Mouse (Mus musculus): ENCODE data around the gene Ctbp1. TPM values are rescaled to one million over a fixed set of nuclear protein-coding genes. Genes with fewer than 3 reads are reported as not detected.

The Ctbp1 gene
- polyA plus RNA-seq, 1 experiment: 175 TPM

DNA sequence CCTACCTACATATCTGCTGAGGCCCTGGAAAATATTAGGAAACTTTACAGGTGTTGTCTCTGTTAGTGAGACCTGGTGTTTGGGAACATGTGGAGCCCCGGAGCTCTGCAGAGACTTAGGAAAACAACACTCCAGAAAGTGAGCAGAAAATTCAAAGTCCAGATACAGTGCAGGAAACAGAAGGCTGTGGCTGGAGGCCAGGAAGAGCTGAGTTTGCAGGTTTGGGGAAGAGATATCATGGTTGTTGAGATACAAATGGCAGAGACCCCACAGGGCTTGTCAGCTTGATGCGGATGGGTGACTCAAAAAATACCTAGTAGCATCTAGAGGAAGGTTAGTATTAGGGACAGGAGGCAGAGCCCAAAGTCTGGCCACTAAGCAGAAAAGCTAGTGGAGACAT is 2.5 kb upstream of the Ctbp1 start:
- H3K4me1 ChIP-seq (ENCODE audit: control insufficient read depth, insufficient read depth, low read length): 0 out of 2 replicates have a peak, but pooled peaks cover 6% of the 10 kb centered on the region
- no peak overlapping the region for H3K27ac ChIP-seq (ENCODE audit: insufficient read depth, low read length)
- no peak overlapping the region for H3K4me3 ChIP-seq (ENCODE audit: insufficient read depth, low read length)
- TF ChIP-seq POLR2A (IDR thresholded peaks at IDR 0.05; ENCODE audit: low read depth, low read length) (no peak), CTCF (IDR thresholded peaks at IDR 0.05; ENCODE audit: borderline replicate concordance, insufficient read depth, low read length) (no peak)

DNA sequence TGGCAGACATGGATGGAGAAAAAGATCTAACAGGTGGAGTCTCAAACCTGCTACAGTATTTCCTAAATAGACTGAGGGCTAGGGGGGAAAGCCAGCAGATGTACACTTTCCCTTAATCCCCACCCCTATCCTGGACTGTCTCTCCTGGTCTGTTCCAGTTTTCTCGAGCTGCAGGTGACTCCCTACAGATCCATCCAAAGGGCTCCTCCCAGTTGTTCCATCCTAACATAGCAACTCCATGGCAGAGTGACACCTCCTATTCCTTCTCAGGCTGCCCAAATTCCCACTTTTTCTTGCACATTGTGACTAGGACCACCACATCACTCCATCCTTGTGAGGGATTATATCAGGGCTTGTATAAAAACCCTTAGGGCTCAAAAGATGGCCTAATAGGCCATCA is 960 bp upstream of the Ctbp1 start:
- no peak overlapping the region for H3K4me3 ChIP-seq (ENCODE audit: insufficient read depth, low read length)
- H3K27ac ChIP-seq (ENCODE audit: insufficient read depth, low read length): no peak overlapping the region
- TF ChIP-seq CTCF (IDR thresholded peaks at IDR 0.05; ENCODE audit: borderline replicate concordance, insufficient read depth, low read length): no peak
- no peak for TF ChIP-seq POLR2A (IDR thresholded peaks at IDR 0.05; ENCODE audit: low read depth, low read length)
- peaks cover 16% of the 10 kb centered on the region for H3K4me1 ChIP-seq (ENCODE audit: control insufficient read depth, insufficient read depth, low read length)

DNA sequence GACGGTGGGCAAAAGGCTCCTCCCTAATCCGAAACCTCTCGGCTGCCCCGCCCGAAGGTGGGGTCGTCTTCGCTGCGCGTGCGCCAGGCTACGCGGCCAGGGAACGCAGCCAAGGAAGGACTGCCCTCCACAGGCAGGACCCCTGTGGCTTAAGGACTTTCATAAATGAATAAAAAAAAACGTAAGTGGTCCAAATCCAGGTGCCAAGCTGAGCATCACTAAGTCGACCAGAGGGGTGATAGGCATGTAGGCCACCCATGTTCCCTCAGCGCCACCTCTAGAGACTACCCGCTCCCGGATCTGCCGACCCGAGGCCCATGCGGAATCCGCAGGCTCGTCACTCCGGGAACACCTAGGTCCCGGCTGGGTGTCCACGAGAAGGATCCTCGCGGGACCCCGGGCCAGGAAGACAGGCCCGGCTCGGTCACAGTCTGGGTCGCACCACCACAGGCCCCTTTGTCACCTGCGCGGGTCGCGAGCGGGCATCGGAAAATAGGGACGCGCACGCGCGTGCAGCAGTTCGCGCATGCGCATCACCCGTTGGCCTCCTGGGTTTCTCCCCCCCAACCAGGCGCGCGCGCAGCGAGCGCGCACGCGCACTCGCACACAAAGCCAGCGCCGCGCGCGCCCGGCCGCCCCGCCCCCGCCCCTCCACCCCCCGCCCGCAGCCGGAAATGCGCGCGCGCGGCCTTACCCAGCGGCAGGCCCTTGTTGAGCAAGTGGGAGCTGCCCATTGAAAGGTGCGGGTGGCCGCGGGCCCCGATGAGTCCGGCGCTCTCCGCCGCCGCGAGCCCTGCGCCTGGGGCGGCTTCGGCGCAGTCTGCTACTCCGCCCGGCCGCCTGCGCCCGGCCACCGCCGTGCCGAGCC is 475 bp downstream of the Ctbp1 start:
- Histone ChIP-seq H3K4me1 (ENCODE audit: control insufficient read depth, insufficient read depth, low read length) (peaks cover 16% of the 10 kb centered on the region), H3K4me3 (ENCODE audit: insufficient read depth, low read length) (peak overlapping the region; percentile 78), H3K27ac (ENCODE audit: insufficient read depth, low read length) (peak overlapping the region; percentile 88)
- TF ChIP-seq POLR2A (IDR thresholded peaks at IDR 0.05; ENCODE audit: low read depth, low read length) (peak; percentile 65), CTCF (IDR thresholded peaks at IDR 0.05; ENCODE audit: borderline replicate concordance, insufficient read depth, low read length) (no peak)

DNA sequence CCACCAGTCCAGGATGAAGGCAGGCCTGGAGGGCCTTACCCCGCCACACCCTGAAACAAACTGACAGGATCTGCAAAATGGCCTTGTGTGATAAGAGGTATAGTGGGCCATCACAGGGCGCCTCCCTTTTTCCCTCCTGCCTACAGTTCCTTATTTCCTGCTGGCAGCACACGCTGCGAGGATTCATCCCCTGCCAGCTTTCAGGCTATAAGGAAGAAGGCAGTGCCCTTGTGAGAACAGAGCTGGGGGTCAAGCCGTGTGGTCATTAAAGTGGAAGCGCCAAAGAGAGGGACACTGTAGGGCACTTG is 1.1 kb downstream of the Ctbp1 start:
- TF ChIP-seq POLR2A (IDR thresholded peaks at IDR 0.05; ENCODE audit: low read depth, low read length): no peak
- TF ChIP-seq CTCF (IDR thresholded peaks at IDR 0.05; ENCODE audit: borderline replicate concordance, insufficient read depth, low read length): no peak
- Histone ChIP-seq H3K4me3 (ENCODE audit: insufficient read depth, low read length) (peak overlapping the region; percentile 78), H3K4me1 (ENCODE audit: control insufficient read depth, insufficient read depth, low read length) (peaks cover 16% of the 10 kb centered on the region), H3K27ac (ENCODE audit: insufficient read depth, low read length) (peak overlapping the region; percentile 14; the same call in 1 of the 2 replicates)

DNA sequence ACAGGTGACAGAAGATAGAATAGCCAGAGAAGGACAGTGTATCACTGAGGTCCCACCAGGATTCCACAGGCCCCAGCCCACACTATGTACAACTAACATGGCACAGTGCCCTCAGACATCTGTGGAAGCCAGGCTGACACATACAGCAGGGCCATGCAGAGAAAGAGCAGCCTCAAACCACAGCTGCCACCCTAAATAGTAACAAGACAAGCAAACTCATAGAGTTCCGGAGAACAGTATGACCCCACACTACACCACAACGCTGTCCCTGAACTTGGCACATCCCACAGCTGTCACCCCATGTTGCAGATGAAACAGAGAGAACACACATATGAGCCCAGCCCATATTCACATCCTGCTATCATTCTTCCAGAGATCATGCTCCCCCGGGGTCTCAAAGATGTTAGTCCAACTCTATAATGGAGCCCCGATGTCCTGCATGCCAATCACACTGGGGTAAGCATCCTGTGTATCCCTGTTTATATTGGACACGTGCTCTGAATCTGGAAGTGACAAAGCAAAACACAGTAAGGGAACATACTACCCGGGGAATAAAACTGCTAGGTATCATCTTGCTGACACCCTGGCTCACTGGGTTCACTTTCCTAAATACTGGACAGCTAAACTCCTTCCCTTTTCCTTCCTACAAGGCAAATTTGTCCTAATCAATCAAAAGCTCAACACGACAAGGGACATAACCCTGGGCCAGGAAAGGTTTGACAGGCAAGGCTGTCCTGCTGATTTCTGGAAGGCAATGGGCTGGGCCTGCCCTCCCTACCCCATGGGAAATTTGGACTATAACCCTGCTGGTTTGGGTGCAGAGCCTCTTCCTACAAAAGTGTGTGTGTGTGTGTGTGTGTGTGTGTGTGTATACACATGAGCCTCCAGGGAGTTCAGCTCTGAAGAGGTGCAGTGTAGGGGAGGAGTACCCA is 1.7 kb downstream of the Ctbp1 start:
- Histone ChIP-seq H3K27ac (ENCODE audit: insufficient read depth, low read length) (no peak overlapping the region), H3K4me1 (ENCODE audit: control insufficient read depth, insufficient read depth, low read length) (peaks cover 16% of the 10 kb centered on the region), H3K4me3 (ENCODE audit: insufficient read depth, low read length) (peak overlapping the region; percentile 78)
- TF ChIP-seq POLR2A (IDR thresholded peaks at IDR 0.05; ENCODE audit: low read depth, low read length): no peak
- no peak for TF ChIP-seq CTCF (IDR thresholded peaks at IDR 0.05; ENCODE audit: borderline replicate concordance, insufficient read depth, low read length)

DNA sequence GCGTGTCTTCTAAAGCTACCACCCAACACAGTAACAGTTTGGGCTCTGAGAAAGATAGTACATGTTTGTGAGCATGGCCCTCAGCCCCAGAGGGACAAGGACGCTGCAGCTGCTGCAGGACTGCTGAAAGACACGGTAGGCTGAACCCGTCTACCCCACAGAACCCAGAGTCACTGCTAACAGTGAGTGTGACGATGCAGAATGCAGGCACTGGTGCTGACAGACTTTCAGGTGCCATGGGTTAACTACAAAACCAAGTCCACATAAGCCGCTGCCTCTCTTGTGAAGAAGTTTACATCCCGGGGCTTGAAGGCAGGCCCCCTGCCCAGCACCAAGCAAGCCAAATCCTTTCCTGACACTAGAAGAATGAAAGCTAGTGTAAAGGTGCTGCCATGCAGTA is 2.6 kb downstream of the Ctbp1 start:
- TF ChIP-seq POLR2A (IDR thresholded peaks at IDR 0.05; ENCODE audit: low read depth, low read length) (no peak), CTCF (IDR thresholded peaks at IDR 0.05; ENCODE audit: borderline replicate concordance, insufficient read depth, low read length) (no peak)
- Histone ChIP-seq H3K27ac (ENCODE audit: insufficient read depth, low read length) (no peak overlapping the region), H3K4me3 (ENCODE audit: insufficient read depth, low read length) (no peak overlapping the region), H3K4me1 (ENCODE audit: control insufficient read depth, insufficient read depth, low read length) (peaks cover 16% of the 10 kb centered on the region)

DNA sequence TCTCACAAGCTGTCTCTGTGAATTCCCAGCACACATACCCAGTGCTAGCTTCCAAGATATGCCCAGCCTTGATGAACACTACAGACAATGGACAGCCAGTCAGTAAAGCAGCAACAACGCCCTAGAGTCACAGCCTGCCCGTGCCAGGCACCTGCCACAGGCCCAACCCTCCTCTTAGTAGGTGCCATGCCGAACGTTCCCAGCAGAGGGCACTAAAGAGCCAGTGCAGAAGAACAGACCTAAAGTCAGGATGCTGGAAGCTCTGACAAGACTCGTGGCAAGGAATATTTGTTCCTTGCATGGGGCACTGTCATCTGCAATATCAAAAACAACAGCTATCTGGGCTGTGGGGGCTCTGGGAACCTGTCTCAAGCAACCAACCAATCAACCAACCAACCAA is 4.2 kb downstream of the Ctbp1 start:
- H3K27ac ChIP-seq (ENCODE audit: insufficient read depth, low read length): no peak overlapping the region
- no peak overlapping the region for H3K4me3 ChIP-seq (ENCODE audit: insufficient read depth, low read length)
- peak; percentile 77 for TF ChIP-seq CTCF (IDR thresholded peaks at IDR 0.05; ENCODE audit: borderline replicate concordance, insufficient read depth, low read length)
- no peak for TF ChIP-seq POLR2A (IDR thresholded peaks at IDR 0.05; ENCODE audit: low read depth, low read length)
- H3K4me1 ChIP-seq (ENCODE audit: control insufficient read depth, insufficient read depth, low read length): peaks cover 16% of the 10 kb centered on the region

DNA sequence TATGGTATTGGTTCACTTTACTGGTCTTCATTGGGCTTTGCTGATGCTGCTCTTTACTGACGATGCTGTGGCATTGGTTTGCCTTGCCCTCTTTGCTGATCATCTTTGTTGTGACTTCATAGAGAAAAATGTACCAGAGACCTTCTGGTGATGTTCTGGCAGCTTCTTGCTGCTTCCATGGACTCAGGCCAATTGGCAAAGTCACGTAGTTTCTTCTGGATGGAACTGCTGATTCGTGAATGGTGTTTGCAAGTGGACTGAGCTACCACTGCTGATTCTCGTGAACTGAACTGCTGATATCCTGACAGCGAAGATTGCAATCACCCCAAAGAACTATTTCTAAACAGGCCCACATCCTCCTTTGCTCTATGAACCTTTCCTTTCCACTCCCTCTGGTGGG is 20.4 kb downstream of the Ctbp1 start:
- TF ChIP-seq CTCF (IDR thresholded peaks at IDR 0.05; ENCODE audit: borderline replicate concordance, insufficient read depth, low read length): no peak
- TF ChIP-seq POLR2A (IDR thresholded peaks at IDR 0.05; ENCODE audit: low read depth, low read length): no peak
- no peak overlapping the region for H3K4me3 ChIP-seq (ENCODE audit: insufficient read depth, low read length)
- no peak overlapping the region for H3K27ac ChIP-seq (ENCODE audit: insufficient read depth, low read length)
- H3K4me1 ChIP-seq (ENCODE audit: control insufficient read depth, insufficient read depth, low read length): no peaks in the 10 kb centered on the region

DNA sequence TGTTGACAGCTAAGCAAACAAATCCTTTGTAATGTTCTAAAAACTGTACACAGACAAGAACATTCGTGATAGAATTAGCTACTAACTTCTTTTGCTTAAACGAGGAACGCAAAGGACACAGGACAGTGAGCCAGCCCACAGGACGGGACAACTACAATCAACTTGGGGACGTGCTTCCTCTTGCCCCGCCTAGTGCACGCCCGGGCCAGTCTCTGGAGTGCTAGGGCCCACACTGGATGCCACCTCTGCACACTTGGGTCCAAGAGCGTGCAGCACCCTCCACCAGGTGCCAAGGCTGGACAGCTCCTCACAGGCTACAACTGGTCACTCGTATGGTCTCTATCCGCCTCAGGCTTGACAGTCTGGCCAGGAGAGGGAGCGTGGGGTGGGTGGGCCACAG is 26.6 kb downstream of the Ctbp1 start:
- Histone ChIP-seq H3K27ac (ENCODE audit: insufficient read depth, low read length) (no peak overlapping the region), H3K4me1 (ENCODE audit: control insufficient read depth, insufficient read depth, low read length) (peaks cover 3% of the 10 kb centered on the region; the same call in 1 of the 2 replicates), H3K4me3 (ENCODE audit: insufficient read depth, low read length) (no peak overlapping the region)
- no peak for TF ChIP-seq POLR2A (IDR thresholded peaks at IDR 0.05; ENCODE audit: low read depth, low read length)
- no peak for TF ChIP-seq CTCF (IDR thresholded peaks at IDR 0.05; ENCODE audit: borderline replicate concordance, insufficient read depth, low read length)
